Comparison of ENCODE assay signal across 8 mouse cellular contexts in genomic region chr4:62661311-62661849, GRCm38 (mm10).
DNase-seq lines count a peak whose midpoint lies in the region; ATAC-seq and TF ChIP-seq lines count a peak whose summit lies in the region.

No protein-coding gene starts in this region.

- H3K27ac ChIP-seq in forebrain, embryonic 12.5 days = peak overlapping the region; percentile 84; the same call in 1 of the 2 replicates
- no peak overlapping the region for H3K27ac ChIP-seq in forebrain, postnatal 0 days (ENCODE audit: low read depth, low read length)
- H3K27ac ChIP-seq in heart, embryonic 16.5 days (ENCODE audit: low read length) = peak overlapping the region; percentile 52
- peak overlapping the region; percentile 75 for H3K27ac ChIP-seq in limb, embryonic 15.5 days
- H3K27ac ChIP-seq in spleen, adult 2 months (ENCODE audit: insufficient read depth, low read length) = peak overlapping the region; percentile 86

- no peak for DNase-seq in forebrain, postnatal 0 days
- peak; percentile 75 for DNase-seq in ES-CJ7 (ENCODE audit: low read depth, low spot score)
- peak; percentile 61 to 68 for DNase-seq in spleen, adult 2 months (ENCODE audit: low read depth in 1 of 2, low spot score in 2 of 2)
- DNase-seq in urinary bladder, adult 2 months (ENCODE audit: low spot score) = no peak
- no peak for DNase-seq in layer of hippocampus, postnatal 14 days (ENCODE audit: low spot score in 2 of 2)

- H3K27me3 ChIP-seq in forebrain, embryonic 12.5 days = no peaks in the 10 kb centered on the region
- no peaks in the 10 kb centered on the region for H3K27me3 ChIP-seq in forebrain, postnatal 0 days (ENCODE audit: insufficient read depth, low read length)
- no peaks in the 10 kb centered on the region for H3K27me3 ChIP-seq in heart, embryonic 16.5 days (ENCODE audit: control insufficient read depth, insufficient read depth, low read length)
- no peaks in the 10 kb centered on the region for H3K27me3 ChIP-seq in limb, embryonic 15.5 days
- H3K27me3 ChIP-seq in spleen, adult 2 months (ENCODE audit: control insufficient read depth, insufficient read depth, low read length) = no peaks in the 10 kb centered on the region

- TF ChIP-seq POLR2A in spleen, adult 2 months (IDR thresholded peaks at IDR 0.05; ENCODE audit: low read depth, low read length) = no peak

- H3K9me3 ChIP-seq in forebrain, embryonic 12.5 days = no peaks in the 10 kb centered on the region
- no peaks in the 10 kb centered on the region for H3K9me3 ChIP-seq in forebrain, postnatal 0 days (ENCODE audit: low read length)
- H3K9me3 ChIP-seq in heart, embryonic 16.5 days (replicated peaks; ENCODE audit: control insufficient read depth, low read length) = no peaks in the 10 kb centered on the region
- H3K9me3 ChIP-seq in limb, embryonic 15.5 days = no peaks in the 10 kb centered on the region

- TF ChIP-seq CTCF in forebrain, postnatal 0 days (IDR thresholded peaks at IDR 0.05; ENCODE audit: low read depth) = no peak
- no peak for TF ChIP-seq CTCF in spleen, adult 2 months (IDR thresholded peaks at IDR 0.05; ENCODE audit: extremely low read depth, insufficient read depth, insufficient read length, insufficient replicate concordance)

- H3K9ac ChIP-seq in forebrain, embryonic 12.5 days = no peak overlapping the region
- no peak overlapping the region for H3K9ac ChIP-seq in forebrain, postnatal 0 days
- H3K9ac ChIP-seq in heart, embryonic 16.5 days (ENCODE audit: low read length) = no peak overlapping the region; the same call in 1 of the 2 replicates
- no peak overlapping the region for H3K9ac ChIP-seq in limb, embryonic 15.5 days

- H3K4me3 ChIP-seq in forebrain, embryonic 12.5 days (replicated peaks) = no peak overlapping the region
- no peak overlapping the region for H3K4me3 ChIP-seq in forebrain, postnatal 0 days (ENCODE audit: low read depth, low read length)
- H3K4me3 ChIP-seq in heart, embryonic 16.5 days (ENCODE audit: low read length) = no peak overlapping the region
- no peak overlapping the region for H3K4me3 ChIP-seq in limb, embryonic 15.5 days
- no peak overlapping the region for H3K4me3 ChIP-seq in spleen, adult 2 months (ENCODE audit: extremely low read depth, insufficient read depth, insufficient read length)

- H3K4me2 ChIP-seq in forebrain, embryonic 12.5 days = no peak overlapping the region
- no peak overlapping the region for H3K4me2 ChIP-seq in forebrain, postnatal 0 days (ENCODE audit: low read depth)
- no peak overlapping the region for H3K4me2 ChIP-seq in heart, embryonic 16.5 days (ENCODE audit: low read depth, low read length)
- no peak overlapping the region for H3K4me2 ChIP-seq in limb, embryonic 15.5 days

- 69% methylated on average over 8 of the region's 8 CpGs for WGBS in forebrain, embryonic 12.5 days
- 79% methylated on average over 8 of the region's 8 CpGs for whole genome bisulfite sequencing in forebrain, postnatal 0 days
- WGBS in heart, embryonic 16.5 days = 66% methylated on average over 8 of the region's 8 CpGs
- WGBS in limb, embryonic 15.5 days = 65% methylated on average over 8 of the region's 8 CpGs
- WGBS in spleen, adult 2 months = 8% methylated on average over 8 of the region's 8 CpGs

- 0 out of 2 replicates have a peak, but pooled peaks cover 11% of the 10 kb centered on the region for H3K36me3 ChIP-seq in forebrain, embryonic 12.5 days (replicated peaks)
- H3K36me3 ChIP-seq in forebrain, postnatal 0 days (ENCODE audit: insufficient read depth) = no peaks in the 10 kb centered on the region
- no peaks in the 10 kb centered on the region for H3K36me3 ChIP-seq in heart, embryonic 16.5 days (ENCODE audit: control insufficient read depth, insufficient read depth)
- no peaks in the 10 kb centered on the region for H3K36me3 ChIP-seq in limb, embryonic 15.5 days
- H3K36me3 ChIP-seq in spleen, adult 2 months (ENCODE audit: control insufficient read depth, insufficient read depth, low read length) = 0 out of 2 replicates have a peak, but pooled peaks cover 4% of the 10 kb centered on the region

- ATAC-seq in forebrain, embryonic 12.5 days (ENCODE audit: low FRiP score) = no peak
- ATAC-seq in forebrain, postnatal 0 days = no peak
- no peak for ATAC-seq in heart, embryonic 16.5 days (replicated peaks; ENCODE audit: extremely low read depth, insufficient read depth, low FRiP score)
- no peak for ATAC-seq in limb, embryonic 15.5 days (ENCODE audit: insufficient number of reproducible peaks, low FRiP score, low TSS enrichment, low read depth)

- peaks cover 52% of the 10 kb centered on the region for H3K4me1 ChIP-seq in forebrain, embryonic 12.5 days
- H3K4me1 ChIP-seq in forebrain, postnatal 0 days (ENCODE audit: insufficient read depth) = peaks cover 12% of the 10 kb centered on the region; the same call in 1 of the 2 replicates
- H3K4me1 ChIP-seq in heart, embryonic 16.5 days (ENCODE audit: control insufficient read depth, insufficient read depth, low read length) = peaks cover 40% of the 10 kb centered on the region
- H3K4me1 ChIP-seq in limb, embryonic 15.5 days = peaks cover 48% of the 10 kb centered on the region
- peaks cover 38% of the 10 kb centered on the region for H3K4me1 ChIP-seq in spleen, adult 2 months (ENCODE audit: control insufficient read depth, insufficient read depth, insufficient read length)

Comparison
In these comparisons a context has a peak if more than half of its experiments do, and no peak if none do; other contexts are left out.
1. DNase-seq: peak in ES-CJ7 (single experiment) and spleen, adult 2 months (2 of 2); none in forebrain, postnatal 0 days (single experiment), urinary bladder, adult 2 months (single experiment) and layer of hippocampus, postnatal 14 days (0 of 2).